Mouse (Mus musculus): Measurements from ENCODE around the gene Hint2.

Hint2 gene

DNA sequence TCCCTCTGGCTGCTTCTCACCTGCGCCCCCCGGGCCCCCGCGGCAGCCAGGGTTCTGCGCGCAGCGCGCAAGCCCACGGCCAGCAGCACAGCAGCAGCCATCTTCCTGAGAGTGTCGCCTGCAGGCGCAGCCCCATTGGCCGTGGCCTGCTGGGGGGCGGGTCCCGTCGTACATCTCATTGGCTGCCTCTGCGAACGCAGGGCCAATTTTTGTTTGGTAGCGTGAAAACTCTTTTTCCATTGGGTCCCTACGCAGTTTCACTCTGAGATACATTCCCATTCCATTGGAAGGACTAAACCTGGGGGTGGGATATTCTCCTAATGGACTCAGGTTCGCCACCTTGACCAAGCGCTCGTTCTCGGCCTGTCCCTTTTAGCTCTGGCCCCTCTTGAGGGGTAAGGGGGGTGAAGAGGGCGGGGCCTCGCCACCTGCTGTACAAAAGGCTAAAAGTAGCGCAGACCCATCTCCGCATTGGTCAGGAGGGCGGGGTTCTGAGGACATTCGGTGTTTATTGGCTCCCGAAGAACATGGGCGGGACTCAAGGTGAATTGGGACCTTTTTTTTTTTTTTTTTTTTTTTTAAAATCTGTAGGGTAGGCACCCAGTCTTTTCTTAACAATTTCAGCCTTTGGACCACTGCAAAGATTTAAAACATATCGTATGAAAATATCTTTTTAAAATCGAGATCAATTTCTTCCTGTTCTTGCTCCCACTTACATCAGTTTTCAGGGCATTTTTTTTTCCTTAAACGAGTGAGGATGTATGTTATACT, at the start of gene Hint2:
Gene Hint2 (minus strand): TSS at position 128 of the 771 bp plus-strand sequence.
- in situ Hi-C loops (cut with MseI, MboI), result no loop called here

DNA sequence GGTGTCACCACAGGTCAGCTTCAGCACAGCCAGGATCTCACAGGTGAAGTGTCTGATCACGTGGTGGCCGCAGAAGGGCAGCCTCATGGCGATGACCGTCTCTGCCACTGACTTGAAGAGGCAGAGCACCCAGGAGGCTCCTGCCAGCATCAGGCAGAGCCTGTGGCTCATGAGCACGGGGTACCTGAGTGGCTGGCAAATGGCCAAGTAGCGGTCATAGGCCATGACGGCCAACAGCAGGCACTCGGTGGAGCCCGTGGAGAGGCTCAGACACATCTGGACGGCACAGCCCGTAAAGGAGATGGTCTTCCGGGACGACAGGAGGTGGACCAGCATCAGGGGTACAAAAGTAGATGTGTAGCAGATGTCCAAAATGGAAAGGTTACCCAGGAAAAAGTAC, 49.7 kb upstream of the Hint2 start:
- in situ Hi-C loops (cut with MseI, MboI), result no loop called here

DNA sequence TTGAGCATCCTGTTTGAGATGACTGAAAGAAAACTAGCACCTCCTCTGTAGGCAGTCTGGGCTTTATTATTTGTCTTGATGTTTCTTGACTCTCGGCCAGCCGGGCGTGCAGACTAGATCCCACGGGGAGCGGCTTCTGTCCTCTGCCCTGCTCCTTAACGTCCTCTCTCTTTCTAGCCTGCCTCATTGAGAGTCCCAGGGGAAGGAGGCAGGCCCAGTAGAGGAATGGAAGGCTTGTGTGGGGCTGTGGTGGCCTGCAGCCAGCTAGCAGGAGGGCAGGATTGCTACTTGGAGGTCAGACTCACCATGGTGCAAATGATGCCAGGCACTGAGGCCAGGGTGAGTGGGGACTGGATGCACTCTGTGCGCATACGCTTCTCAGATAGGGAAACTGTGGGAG, 47.6 kb upstream of the Hint2 start:
- in situ Hi-C loops (cut with MseI, MboI), result no loop called here

DNA sequence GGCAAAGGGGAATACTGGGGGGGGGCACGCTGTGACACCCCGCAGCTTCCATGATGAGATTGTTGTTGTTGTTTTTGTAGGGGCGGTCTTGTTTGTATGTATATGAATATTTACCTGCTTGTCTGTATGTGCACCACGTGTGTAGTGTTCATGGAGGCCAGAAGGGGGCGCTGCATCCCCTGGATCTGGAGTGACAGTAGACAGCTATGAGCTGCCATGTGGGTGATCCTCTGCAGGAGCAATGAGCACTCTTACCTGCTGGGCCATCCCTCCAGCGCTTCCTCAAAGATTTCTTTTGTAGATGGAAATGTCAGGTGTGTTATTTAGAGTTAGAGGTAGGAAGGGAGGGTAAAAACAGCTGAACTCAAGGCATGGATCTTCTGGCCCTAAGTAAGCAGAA, 47.2 kb upstream of the Hint2 start:
- in situ Hi-C loops (cut with MseI, MboI), result no loop called here

DNA sequence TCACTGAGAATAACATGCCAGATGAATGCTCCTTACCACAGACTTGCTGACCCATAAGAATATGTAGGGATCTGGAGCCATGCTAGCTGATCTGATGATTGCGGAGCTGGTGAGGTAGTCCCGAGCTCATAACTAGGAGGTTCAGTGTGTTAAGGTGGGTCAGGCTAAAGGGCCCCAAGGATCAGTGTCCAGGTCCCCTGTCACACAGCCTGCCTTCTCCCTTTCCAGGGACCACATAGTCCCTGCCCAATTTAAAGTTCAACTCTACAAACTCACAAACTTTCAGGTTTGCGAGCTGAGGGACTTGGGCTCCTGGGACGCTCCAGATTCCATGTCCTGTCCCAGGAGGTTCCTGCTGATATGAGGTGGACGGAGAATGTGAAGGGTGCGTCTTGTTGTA, 44.4 kb upstream of the Hint2 start, which contains the start of gene Olfr70:
Gene Olfr70 (minus strand): TSS at position 101 of the 400 bp plus-strand sequence.
- in situ Hi-C loops (cut with MseI, MboI), result no loop called here

DNA sequence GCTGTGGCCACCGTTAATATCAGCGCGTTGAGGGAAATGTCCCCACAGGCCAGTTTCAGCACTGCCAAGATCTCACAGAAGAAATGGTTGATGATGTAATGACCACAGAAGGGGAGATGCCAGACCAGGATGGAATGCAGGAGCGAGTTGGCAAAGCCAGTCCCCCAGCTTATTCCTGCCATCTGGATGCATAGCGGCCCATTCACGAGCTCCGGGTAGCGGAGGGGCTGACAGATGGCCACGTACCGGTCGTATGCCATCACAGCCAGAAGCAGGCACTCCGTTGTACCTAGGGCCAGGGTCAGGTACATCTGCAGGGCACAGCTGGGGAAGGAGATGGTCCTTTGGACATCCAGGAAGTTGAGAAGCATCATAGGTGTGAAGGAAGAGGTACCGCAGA, 40.3 kb upstream of the Hint2 start:
- in situ Hi-C loops (cut with MseI, MboI), result no loop called here

DNA sequence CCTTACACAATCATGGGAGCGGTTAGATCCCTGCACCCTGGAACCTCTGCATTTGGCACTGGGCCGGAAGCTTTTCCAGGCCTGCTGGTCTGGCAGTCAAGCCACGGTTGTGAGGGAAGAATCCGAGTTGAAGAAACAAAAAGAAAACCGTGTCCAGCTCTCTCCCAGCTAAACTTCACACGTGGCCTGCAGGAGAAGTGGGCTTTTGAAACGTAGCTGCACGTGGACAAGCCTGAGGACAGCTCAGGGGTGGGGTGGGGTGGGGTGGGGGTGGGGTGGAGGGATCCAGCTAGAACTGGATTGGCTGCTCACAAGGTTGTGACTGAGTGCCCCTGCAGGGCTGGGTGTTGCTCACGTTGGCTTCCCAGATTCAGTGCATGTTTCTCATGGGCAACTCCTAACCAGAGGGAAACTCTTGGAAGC, 39.0 kb upstream of the Hint2 start:
- in situ Hi-C loops (cut with MseI, MboI), result no loop called here

DNA sequence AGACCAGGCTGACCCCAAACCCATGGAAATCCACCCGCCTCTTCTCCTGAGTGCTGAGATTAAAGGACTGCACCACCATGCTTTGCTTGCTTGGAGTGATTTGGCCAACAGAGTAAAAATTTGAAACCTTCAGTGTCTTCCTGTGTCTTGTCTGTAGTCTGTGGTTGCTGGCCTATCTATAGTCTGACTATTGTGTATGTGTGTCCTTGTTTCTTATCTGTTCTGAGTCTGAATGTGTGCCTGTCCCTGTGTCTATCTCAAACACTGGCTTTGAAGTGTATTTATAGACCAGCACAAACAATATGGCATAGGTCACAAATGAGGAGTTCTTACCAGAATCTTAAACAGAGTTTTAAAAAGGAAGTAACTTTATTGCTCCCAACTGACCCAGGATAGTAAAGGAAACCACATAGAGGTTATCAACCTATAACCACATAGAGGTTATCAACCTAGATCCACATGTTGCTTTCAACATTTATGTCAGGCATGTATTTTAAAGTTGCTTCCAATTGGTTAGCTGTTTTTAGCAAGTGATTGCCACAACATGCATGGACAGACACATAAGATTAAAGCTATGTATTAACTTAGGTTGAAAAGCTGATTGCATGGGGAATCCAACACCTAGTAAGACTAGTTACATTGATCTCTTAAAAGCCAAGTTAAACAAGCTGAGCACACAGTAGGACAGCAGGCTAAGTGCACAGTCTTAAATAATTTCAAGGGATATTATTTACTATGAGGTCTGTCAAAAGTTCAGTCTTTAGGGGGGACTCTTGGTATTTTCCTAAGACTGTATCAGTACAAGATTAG, 38.4 kb upstream of the Hint2 start:
- in situ Hi-C loops (cut with MseI, MboI), result no loop called here

DNA sequence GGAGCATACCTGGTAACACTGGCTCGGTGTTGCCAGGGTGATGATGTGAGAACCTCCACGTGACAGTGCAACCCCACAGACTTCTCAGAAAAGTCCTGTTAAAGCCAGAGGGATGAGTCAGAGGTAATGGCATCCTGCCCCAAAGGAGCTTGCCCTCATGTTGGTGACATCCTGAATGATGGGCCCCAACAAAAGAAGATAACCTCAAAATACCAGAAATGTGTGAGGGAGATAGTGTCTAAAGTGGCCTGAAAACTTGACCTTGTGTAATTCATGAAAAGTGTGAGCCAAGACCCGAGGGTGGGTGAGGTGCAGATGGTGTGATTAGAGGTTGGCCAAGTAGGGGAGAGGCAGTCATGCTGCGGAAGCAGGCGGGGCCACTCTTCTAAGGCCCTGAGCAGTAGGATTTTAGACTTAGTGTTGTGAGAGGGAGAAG, 37.6 kb upstream of the Hint2 start:
- in situ Hi-C loops (cut with MseI, MboI), result no loop called here

DNA sequence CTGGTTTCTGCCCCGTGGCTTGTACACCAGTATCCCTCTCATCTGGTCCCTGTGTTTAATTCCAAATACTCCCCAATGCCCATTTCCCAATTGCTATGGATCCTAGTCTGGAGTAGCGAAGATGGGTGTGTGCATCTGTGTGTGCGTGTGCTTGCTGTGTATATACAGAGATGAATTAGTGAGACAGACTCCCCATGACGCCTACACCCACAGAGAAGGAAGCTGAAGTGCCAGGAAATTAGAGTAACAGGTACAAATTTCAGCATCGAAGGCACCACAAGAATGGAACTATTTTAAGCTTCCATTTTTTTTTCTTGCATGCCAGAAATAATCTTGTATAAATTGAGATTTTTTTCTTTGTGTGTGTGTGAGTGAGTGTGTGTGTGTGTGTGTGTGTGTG, 34.8 kb upstream of the Hint2 start:
- in situ Hi-C loops (cut with MseI, MboI), result no loop called here

DNA sequence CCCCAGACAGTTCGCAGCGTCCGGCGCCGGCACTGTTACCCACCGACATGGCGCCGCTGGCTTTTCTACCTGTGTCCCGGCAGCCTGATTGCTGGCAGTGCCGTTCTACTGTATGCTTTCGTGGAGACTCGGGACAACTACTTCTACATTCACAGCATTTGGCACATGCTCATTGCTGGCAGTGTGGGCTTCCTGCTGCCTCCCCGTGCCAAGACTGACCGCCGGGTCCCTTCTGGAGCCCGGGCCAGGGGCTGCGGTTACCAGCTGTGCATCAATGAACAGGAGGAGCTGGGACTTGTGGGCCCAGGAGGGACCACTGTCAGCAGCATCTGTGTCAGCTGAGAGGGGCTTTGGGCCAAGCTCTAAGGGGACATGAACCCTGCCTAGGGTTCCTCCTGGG, 33.8 kb upstream of the Hint2 start:
- in situ Hi-C loops (cut with MseI, MboI), result no loop called here

DNA sequence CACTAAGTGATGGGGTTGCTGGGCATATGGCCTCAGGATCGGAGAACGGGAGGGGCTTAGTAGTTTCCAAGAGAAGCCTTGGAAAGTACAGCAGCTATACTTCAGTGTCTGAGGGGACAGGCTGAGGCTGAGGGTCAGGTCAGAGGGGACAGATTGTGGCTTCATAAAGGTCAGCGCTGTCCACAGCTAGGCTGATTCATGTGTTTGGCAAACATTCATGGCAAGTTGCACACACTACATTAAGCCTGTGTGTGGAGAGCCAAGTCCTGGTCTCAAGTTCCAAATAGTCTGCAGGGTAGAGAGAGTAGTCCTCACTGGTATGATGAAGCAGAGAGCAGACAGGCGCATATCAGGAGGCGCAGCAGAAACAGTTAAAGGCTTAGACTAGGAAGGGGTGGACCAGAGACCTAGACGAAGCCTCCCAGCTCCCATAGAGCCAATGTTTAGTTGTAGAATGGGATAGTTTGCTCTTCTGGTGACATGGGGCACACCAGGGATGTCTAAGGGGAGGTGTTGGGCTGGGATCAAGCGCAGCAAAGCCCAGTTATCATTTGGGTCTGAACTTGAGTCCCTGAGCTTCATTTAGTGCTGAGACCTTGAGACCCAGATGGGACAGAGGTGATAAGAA, 23.3 kb upstream of the Hint2 start:
- in situ Hi-C loops (cut with MseI, MboI), result no loop called here

DNA sequence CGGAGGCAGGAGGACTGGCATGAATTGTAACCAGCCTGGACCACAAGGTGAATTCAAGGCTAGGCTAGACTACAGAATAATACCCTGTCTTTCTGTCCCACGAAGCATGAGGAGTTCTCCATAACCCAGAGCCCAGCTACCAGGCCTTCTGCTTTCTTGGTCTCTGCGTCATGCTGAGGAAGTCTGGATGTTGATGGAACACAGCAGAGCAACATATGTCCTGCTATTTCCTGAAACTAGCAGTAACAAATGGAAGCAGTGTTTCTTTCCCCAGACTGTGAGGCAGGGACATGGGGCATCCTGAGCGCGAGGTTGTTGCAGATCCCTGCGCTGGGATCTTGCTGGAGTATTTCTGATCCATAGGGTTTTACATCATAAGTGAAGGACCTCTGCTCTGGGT, 22.3 kb upstream of the Hint2 start:
- in situ Hi-C loops (cut with MseI, MboI), result no loop called here

DNA sequence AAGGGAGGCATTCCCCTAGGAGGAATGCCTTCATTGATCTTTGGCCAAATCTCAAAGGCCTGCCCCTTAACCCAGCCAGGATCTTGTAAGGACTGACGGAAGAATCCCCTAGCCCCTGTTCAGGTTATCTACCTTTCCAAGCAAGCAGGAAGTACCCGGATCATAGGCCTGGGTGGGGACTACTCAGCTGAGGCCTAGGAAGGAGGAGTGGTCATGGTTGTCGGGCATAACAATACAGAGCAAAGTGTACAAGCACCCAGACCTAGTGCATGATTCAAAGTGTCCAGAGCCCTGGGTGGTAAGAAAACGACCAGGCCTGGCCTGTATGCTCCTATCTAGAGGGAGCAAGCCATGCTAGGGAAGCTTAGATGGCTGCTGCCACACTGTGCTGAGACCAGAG, 19.3 kb upstream of the Hint2 start:
- in situ Hi-C loops (cut with MseI, MboI), result no loop called here

DNA sequence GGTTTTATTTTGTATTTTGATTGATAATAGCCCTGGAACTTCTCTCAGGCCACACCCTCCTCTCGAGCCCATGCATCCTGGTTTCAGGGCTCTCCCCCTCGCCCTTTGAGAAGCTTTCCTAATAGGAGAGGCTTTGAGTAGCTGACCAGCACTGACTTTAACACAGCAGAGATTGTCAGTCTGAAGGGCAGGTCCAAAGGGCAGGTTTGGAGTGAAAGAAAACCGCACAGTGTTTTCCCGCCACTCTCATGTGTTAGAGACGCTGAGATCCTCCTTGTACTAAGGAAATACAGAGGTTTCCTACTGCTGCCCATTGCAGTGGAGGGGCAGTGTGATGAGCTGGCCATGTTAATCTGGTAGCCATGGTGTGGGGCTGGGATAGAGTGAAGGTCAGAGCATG, 18.7 kb upstream of the Hint2 start:
- in situ Hi-C loops (cut with MseI, MboI), result loop anchor here (5.0 kb wide), 1 partner anchor 37 kb away; the partner anchor contains the start of gene Olfr71 (in 2 of the 2)

DNA sequence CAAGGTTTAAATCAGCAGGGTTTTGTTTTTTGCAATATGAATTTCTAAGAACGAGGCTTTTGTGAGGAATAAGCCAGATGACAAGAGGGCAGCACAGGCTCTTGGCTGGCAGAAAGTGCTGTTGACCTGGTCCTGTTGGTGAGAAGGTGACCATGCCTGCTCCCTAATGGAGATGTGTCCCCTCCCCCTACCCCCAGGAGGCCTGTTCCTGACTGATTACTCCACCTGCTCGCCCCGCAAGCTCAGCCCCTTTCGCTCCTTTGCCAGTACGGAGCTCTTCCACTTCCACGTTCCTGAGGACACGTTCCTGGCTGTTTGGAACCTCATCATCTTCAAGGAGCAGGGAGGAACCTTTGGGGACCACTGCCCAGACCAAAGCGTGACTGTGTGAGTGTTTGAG, 17.4 kb upstream of the Hint2 start:
- in situ Hi-C loops (cut with MseI, MboI), result loop anchor here (5.0 kb wide), 1 partner anchor 39 kb away; the partner anchor contains the start of gene Olfr71 (in 2 of the 2)

DNA sequence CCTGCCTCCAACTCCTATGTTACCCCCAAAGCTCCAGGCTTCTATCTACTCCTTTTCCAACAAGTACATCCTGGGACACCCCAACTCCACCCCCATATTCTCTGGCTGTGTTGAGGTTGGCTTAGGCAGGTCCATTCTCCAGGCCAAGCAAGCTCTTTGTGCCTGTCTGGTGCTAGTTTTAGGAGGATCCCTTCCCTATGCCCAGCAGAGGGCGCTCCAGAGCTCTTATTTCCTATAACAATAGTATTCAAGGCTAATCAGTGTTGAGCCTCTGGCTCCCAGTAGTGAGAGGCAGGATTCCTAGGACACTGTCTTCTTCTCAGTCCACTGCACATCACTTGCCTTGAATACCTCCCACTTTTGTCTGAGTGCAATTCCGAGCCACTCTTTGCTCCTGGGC, 15.8 kb upstream of the Hint2 start:
- in situ Hi-C loops (cut with MseI, MboI), result loop anchor here (5.0 kb wide), 1 partner anchor 40 kb away; the partner anchor contains the start of gene Olfr71 (in 2 of the 2)

DNA sequence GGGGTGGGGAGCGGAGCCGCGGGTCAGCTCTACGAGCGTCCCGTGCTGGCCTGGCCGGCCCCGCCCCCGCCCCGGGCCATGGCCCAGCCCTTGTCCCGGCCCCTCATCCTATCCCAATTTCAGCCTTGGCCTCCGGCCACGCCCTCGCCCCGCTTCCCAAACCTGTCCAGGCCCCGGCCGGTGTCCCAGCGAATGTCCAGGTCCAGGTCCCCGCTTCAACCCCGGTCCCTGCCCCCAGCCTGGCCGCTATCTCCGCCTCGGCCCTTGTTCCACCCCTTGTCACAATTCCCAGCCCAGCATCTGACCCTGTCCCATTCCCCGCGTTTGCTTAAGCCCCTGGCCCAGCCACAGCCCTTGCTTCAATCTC, 13.1 kb upstream of the Hint2 start:
- in situ Hi-C loops (cut with MseI, MboI), result no loop called here

DNA sequence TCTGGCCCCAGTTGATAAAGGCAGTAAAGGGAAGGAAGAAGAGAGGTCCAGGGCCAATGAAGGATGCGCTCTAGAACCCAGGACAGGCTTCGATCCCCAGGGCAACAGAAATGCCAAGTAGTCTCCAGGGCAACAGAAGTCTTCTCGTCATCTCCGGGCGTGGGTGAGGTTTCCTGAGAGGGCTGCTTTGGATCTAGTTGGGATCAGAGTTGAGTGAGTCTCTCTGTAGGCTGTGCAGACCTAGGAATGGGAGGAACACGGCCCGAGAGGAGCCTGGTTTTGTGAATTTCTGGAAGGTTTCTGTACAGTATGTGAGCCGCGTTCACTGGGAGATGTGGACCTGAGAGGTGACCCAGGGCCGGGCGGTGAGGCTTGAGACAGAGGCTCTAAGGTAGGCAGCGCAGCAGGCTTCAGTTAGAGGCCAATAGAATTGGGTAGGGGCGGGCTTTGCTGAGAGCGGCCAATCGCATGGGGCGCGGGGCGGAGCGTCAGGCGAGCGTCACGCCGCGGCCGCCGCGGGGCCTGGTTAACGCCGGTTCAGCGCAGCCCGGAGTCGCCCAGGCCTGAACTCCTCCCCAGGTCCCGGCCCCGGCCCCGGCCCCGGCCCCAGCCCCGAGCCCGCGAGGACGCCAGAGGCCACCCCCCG, 12.6 kb upstream of the Hint2 start, which contains the start of the genes Tmem8b and Fam221b:
Gene Tmem8b (plus strand): TSS at position 190 of the 646 bp plus-strand sequence.
Gene Fam221b (minus strand): TSS at position 364 of the 646 bp plus-strand sequence.
- in situ Hi-C loops (cut with MseI, MboI), result no loop called here

DNA sequence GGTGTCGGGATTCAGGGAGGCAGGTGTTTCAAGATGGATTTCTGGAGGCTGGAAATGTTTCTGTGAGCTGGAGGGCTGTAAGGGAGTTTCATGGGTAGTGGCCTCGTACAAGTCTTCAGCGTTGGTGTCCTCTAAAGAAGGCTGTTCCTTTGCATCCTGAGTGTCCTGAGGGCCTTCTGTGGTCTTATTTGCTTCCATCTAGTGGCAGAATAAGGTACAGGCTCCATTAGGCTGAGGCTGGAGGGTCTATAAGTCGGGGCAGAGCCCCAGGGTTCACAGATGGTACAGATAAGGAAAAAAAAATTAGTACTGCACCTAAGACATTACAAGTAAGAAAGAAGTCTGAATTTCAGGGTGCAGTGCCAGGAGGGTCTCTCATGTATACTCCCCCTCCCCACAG, 10.1 kb upstream of the Hint2 start:
- in situ Hi-C loops (cut with MseI, MboI), result no loop called here

DNA sequence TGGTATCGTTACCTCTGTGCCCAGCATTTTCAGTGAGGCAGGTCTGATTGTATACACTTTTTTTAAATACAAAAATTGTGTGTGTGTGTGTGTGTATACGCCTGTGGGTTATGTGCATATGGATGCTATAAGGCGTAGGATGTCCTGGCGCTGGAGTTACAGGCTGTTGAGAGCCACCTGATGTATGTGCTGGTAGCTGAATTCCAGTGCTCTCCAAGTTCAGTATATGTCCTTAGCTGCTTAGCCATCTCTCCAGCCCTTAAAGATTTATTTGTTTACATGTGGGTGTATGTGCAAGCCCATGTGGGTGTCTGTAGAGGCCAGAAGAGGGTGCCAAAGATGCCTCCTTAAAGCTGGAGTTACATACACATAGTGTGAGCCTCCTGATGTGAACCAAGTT, 880 bp upstream of the Hint2 start:
- in situ Hi-C loops (cut with MseI, MboI), result no loop called here

Measured in mouse trophoblast stem cell (cell line).